Mouse (Mus musculus) intestine, embryonic 15.5 days (tissue): Measurements from ENCODE around the gene Ldha. TPM values are rescaled to one million over a fixed set of nuclear protein-coding genes. Genes with fewer than 3 reads are reported as not detected.
"Not testable (repeated sequence)": the region's sequence is repeated elsewhere in the genome, so short reads cannot be mapped to it uniquely, and the experiment has no call there.

Source experiments
- ATAC-seq: fragments of 200-750 bp; cut with Nextera tagmentation; 2 replicates; pipeline ENCODE4 v1.8.0; 2017; ENCODE audit warnings: moderate TSS enrichment, moderate library complexity
- H3K27ac ChIP-seq: fragments of 300-500 bp; sonication (generic); 2 replicates; pipeline ENCODE4 v1.5.1; 2015; ENCODE audit warnings: mild to moderate bottlenecking, inconsistent platforms
- H3K27me3 ChIP-seq: fragments of 300-500 bp; sonication (generic); replicated peaks from 2 replicates; pipeline ENCODE4 v1.6.1; 2015; ENCODE audit warnings: inconsistent platforms
- H3K36me3 ChIP-seq: fragments of 300-500 bp; sonication (generic); 2 replicates; pipeline ENCODE4 v1.6.1; 2015; ENCODE audit warnings: inconsistent platforms
- H3K4me1 ChIP-seq: fragments of 300-500 bp; sonication (generic); replicated peaks from 2 replicates; pipeline ENCODE4 v1.6.1; 2015; ENCODE audit warnings: inconsistent platforms
- H3K4me2 ChIP-seq: fragments of 300-500 bp; sonication (generic); replicated peaks from 2 replicates; pipeline ENCODE4 v1.6.1; 2015; ENCODE audit warnings: mild to moderate bottlenecking, inconsistent platforms
- H3K4me3 ChIP-seq: fragments of 300-500 bp; sonication (generic); replicated peaks from 2 replicates; pipeline ENCODE4 v1.5.1; 2015; ENCODE audit warnings: inconsistent platforms
- H3K9ac ChIP-seq: fragments of 300-500 bp; sonication (generic); 2 replicates; pipeline ENCODE4 v1.6.1; 2015; ENCODE audit warnings: inconsistent platforms
- H3K9me3 ChIP-seq: fragments of 300-500 bp; sonication (generic); 2 replicates; pipeline ENCODE4 v1.6.1; 2016; ENCODE audit warnings: inconsistent platforms
- WGBS: fragments of 180-500 bp; shearing (Covaris S2); methylation state at CpG from one replicate; pipeline ENCODE4 v1.1.7; 2015; 5-methylcytosine and 5-hydroxymethylcytosine counted together
- polyA plus RNA-seq: library from polyadenylated mRNA; unstranded; fragments of >200 nt; fragmentation: Nextera tagmentation; extraction: Ambion mirVana; gene quantifications from 2 replicates; pipeline ENCODE4 v1.2.1, GENCODE M21; 2015

The Ldha gene
- polyA plus RNA-seq, 1 experiment from 2014 or later = 2,580 TPM

DNA sequence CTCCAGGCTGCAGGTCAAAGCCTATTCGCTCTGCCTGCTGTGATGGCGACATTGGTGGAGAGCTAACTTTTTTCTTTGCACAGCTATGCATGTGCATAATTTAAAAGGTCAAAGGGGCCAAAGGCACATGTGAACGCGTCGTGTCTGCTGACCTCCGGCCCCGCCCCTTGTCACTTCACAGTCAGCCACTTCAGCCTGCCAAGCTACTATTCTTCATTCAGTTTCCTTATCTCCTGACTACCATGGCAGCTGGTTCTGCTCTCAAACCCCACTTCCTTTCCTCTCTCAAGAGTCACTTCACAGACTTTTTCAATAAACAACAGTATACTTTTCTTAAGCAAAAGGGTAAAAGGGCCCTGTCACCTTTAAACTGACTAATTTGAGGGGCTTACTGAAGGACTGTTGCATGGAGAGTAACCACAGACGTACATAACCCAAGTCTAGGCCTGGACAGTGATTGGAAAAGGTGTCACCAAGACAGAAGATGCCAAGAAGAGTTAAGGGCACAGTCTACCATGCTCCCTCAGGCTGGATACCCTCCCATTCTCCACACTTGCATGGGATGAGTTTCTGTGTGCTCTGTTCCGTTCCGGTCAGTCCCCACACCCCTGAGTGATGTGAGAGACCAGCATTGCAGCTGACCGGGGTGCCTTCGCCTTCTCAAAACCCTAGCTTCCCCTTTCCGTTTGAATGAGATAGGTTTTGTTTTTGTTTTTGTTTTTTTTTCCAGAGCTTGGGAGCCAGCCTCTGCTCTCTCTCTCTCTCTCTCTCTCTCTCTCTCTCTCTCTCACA, 10.3 kb upstream of the Ldha start:
- no peaks in the 10 kb centered on the region for H3K36me3 ChIP-seq
- H3K9ac ChIP-seq = no peak overlapping the region
- H3K4me3 ChIP-seq = no peak overlapping the region
- WGBS = 56% methylated on average over 13 of the region's 13 CpGs
- H3K4me1 ChIP-seq = peaks cover 8% of the 10 kb centered on the region; the same call in 1 of the 2 replicates
- H3K27ac ChIP-seq = peak overlapping the region; percentile 62; the same call in 1 of the 2 replicates
- no peaks in the 10 kb centered on the region for H3K27me3 ChIP-seq
- no peaks in the 10 kb centered on the region for H3K9me3 ChIP-seq
- no peak overlapping the region for H3K4me2 ChIP-seq
- peak; percentile 18; the same call in 1 of the 2 replicates for ATAC-seq

DNA sequence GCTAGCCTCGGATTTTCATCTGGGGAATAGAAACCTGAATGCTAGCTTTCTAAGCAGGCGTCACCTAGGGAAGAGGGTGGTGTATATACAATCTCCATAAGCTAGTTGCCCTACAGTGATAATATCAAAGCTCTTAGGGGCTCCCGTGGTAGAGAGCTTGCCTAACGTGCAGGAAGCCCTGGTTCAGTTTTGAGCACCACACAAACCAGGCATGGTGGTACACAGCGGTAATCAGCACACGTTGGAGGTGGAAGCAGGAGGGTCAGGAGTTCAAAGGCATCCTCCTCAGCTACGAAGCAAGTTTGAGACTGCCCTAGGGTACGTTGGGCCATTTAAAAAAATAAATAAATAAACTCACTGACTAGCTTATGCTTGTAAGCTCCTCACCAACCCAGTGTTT, 9.6 kb upstream of the Ldha start:
- no peaks in the 10 kb centered on the region for H3K9me3 ChIP-seq
- no peak overlapping the region for H3K9ac ChIP-seq
- H3K4me1 ChIP-seq = peaks cover 8% of the 10 kb centered on the region; the same call in 1 of the 2 replicates
- no peaks in the 10 kb centered on the region for H3K36me3 ChIP-seq
- no peaks in the 10 kb centered on the region for H3K27me3 ChIP-seq
- no peak for ATAC-seq
- WGBS = 75% methylated on average over 8 of the region's 8 CpGs
- no peak overlapping the region for H3K4me3 ChIP-seq
- no peak overlapping the region for H3K4me2 ChIP-seq
- no peak overlapping the region for H3K27ac ChIP-seq

DNA sequence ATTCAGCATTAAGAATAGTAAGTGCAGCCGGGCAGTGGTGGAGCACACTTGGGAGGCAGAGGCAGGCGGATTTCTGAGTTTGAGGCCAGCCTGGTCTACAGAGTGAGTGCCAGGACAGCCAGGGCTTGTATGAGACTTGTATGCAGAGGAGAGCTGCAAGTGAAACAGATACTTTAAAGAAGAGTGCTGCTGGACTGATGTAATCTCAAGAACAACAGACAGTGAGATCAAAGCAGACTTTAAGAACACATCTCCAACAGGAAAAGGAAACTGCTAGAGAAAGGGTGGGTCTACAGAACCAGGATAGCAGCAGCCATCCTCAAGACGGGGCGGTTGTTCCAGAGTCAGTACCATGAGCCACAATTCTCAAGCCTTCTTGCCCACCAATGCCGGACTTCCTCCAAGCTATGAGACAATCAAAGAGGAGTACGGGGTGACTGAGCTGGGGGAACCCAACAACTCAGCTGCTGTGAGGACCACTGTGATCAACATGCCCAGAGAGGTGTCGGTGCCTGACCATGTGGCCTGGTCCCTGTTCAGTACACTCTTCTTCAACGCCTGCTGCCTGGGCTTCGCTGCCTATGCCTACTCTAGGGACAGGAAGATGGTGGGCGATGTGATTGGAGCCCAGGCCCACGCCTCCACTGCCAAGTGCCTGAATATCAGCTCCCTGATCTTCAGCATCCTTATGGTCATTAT, 9.0 kb upstream of the Ldha start:
- H3K4me2 ChIP-seq, H3K4me1 ChIP-seq, H3K4me3 ChIP-seq, H3K9ac ChIP-seq, H3K9me3 ChIP-seq, H3K27me3 ChIP-seq, ATAC-seq, H3K27ac ChIP-seq, H3K36me3 ChIP-seq: not testable (repeated sequence)
- 94% methylated on average over 11 of the region's 11 CpGs for WGBS

DNA sequence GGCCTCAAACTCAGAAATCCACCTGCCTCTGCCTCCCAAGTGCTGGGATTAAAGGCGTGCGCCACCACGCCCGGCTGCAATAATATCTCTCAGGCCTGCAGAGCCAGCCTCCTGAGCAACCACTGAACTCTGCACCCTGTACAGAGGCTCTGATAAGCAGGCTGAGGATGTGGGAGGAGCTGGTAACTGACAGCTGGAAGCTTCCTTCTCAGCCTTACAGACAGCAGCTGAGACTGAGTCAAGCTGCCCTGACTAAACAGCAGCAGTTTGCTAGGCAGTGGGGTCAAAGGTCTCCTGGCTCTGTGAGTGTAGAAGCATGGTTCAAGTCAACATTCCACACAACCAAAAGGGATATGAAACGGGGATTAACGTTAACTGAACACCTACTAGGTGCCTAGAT, 8.0 kb upstream of the Ldha start:
- no peaks in the 10 kb centered on the region for H3K9me3 ChIP-seq
- no peak overlapping the region for H3K4me3 ChIP-seq
- ATAC-seq = peak; percentile 96
- peak overlapping the region; percentile 81 for H3K27ac ChIP-seq
- no peaks in the 10 kb centered on the region for H3K27me3 ChIP-seq
- peaks cover 14% of the 10 kb centered on the region for H3K4me1 ChIP-seq
- no peak overlapping the region for H3K9ac ChIP-seq
- no peaks in the 10 kb centered on the region for H3K36me3 ChIP-seq
- H3K4me2 ChIP-seq = no peak overlapping the region
- WGBS = 40% methylated on average over 6 of the region's 6 CpGs

DNA sequence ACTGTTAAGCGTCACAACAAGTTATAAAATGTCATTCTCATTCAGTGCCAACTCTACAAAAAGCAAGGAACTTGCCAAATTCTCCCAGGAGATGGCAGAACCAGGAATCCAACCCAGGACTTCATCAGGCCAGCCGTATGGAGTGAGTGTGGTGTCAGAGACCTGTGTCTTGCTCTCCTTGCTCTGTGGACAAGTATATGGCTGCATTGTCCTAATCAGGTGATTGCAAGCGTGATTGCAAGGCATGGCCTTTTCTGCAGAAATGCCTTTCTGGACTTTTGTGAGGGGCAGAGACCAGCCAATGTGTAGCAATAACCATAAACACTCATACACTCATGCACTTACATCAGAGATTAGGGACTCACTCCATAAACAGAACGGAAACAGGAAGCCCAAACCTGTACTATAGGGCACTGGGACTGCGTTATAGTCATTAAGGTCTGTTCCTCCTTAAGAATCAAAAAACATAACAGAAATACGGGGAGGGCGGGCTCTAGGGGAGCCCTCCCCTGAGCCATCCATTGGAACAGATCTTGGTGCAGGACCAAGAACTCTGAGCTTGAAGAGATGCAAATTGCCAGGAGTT, 7.5 kb upstream of the Ldha start:
- WGBS = 66% methylated on average over 7 of the region's 7 CpGs
- peaks cover 19% of the 10 kb centered on the region for H3K4me1 ChIP-seq
- no peaks in the 10 kb centered on the region for H3K9me3 ChIP-seq
- no peaks in the 10 kb centered on the region for H3K36me3 ChIP-seq
- H3K27ac ChIP-seq = peak overlapping the region; percentile 81
- no peak overlapping the region for H3K4me3 ChIP-seq
- no peak overlapping the region for H3K4me2 ChIP-seq
- no peak overlapping the region for H3K9ac ChIP-seq
- peak; percentile 55 for ATAC-seq
- H3K27me3 ChIP-seq = no peaks in the 10 kb centered on the region

DNA sequence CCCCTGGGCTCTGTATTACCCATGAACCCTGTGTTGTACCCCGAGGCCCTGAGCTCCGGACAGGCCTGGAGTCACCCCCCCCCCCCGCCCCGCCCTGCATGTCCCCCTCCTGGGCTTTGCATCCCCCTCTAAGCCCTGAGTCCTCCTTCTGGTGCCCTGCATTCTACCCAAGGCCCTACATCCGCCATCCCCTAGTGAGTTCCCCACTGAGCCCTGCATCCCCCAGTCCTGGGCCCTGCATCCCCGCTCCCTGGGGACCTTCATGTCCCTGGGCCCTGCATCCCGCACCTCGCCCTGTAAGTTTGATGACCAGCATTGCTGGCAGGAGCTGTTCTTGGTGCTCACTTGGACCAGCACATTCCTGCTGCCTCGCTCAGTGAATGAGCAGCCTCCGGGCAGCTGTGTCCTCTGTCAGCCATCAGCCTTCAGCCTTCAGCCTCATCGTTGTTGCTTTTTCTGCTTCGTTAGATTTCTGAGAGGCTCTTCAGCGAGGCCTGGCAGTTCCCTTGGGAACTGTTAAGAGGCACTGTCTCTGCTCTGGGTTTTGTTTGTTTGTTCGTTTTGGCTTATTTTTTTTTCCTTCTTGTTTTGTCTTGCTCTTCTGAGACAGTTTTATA, 6.2 kb upstream of the Ldha start:
- H3K9me3 ChIP-seq = no peaks in the 10 kb centered on the region
- WGBS = 59% methylated on average over 14 of the region's 14 CpGs
- no peak overlapping the region for H3K27ac ChIP-seq
- no peak overlapping the region for H3K9ac ChIP-seq
- no peak for ATAC-seq
- peaks cover 28% of the 10 kb centered on the region for H3K4me1 ChIP-seq
- H3K4me2 ChIP-seq = no peak overlapping the region
- H3K27me3 ChIP-seq = no peaks in the 10 kb centered on the region
- H3K4me3 ChIP-seq = no peak overlapping the region
- H3K36me3 ChIP-seq = no peaks in the 10 kb centered on the region

DNA sequence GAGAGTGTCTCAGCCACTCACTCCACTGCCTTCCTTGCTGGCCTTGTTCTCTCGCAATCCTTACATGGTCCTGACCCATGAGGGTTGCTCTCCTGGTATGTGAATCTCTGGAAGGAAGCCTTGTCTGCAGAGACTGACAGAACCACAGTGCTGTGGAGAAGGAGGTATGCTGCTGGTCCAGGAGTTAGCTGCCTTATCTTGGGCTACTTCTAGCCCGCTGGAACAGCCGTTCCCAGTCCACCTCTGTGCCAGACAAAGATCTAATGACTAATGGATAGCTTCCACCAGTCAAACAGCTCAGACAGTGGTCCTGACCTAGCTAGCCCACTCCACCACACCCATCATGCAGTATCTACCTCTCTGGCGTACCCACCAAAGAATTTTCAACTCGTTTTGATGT, 4.9 kb upstream of the Ldha start:
- ATAC-seq = no peak
- no peak overlapping the region for H3K4me3 ChIP-seq
- WGBS = 76% methylated on average over 5 of the region's 5 CpGs
- H3K4me2 ChIP-seq = no peak overlapping the region
- no peaks in the 10 kb centered on the region for H3K27me3 ChIP-seq
- H3K9ac ChIP-seq = no peak overlapping the region
- H3K27ac ChIP-seq = no peak overlapping the region
- H3K9me3 ChIP-seq = no peaks in the 10 kb centered on the region
- H3K4me1 ChIP-seq = peaks cover 30% of the 10 kb centered on the region
- H3K36me3 ChIP-seq = no peaks in the 10 kb centered on the region

DNA sequence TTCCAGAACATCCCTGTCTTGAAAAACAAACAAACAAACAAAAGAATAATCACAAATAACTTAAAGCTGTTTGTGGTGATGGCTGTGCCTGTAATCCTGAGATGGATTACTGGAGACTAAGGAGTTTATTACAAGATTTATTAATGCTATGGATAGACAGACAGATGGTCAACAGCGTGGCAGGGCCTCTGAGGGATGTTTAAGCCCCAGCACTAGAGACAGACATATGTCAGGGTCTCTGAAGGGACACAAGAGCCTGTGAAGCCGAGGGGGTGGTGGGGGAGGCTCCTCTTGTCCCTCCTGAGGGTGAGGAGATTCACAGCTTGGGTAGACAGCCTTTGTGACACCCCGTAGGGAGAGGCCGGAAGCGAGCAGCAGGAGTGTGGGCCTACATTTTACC, 4.2 kb upstream of the Ldha start:
- H3K4me1 ChIP-seq = peaks cover 36% of the 10 kb centered on the region
- no peak overlapping the region for H3K27ac ChIP-seq
- H3K4me2 ChIP-seq = no peak overlapping the region
- no peaks in the 10 kb centered on the region for H3K9me3 ChIP-seq
- no peak overlapping the region for H3K4me3 ChIP-seq
- ATAC-seq = no peak
- 59% methylated on average over 5 of the region's 5 CpGs for WGBS
- no peaks in the 10 kb centered on the region for H3K27me3 ChIP-seq
- H3K9ac ChIP-seq = no peak overlapping the region
- H3K36me3 ChIP-seq = no peaks in the 10 kb centered on the region

DNA sequence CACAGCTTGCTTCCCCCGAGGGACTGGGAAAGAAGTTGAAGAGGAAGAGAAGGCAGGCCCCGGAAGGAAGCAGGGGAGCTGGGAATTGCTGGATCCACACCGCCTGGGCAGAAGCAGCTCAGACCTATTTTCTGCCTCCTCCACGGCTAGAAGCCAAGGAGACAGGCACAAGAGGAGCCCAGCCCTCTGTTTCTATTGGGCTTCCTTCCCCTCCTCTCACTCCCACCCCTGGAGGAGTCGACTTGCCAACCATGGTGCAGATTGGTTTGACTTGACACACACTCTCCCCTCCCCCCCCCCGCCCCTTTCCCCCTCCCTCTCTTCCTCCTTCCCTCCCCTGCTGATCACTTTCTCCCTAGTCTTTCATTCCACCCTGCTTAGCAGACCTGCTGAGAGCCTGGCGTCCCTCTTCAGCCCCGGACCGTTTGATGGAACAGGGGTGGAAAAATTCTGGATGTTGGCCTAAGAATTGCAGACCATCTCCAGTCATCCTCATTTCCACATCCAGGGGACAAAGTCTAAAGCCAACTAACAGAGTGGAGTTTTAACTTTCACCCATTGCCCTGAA, 3.1 kb upstream of the Ldha start:
- no peaks in the 10 kb centered on the region for H3K27me3 ChIP-seq
- H3K4me2 ChIP-seq = peak overlapping the region; percentile 45
- no peak overlapping the region for H3K4me3 ChIP-seq
- no peak for ATAC-seq
- 8% methylated on average over 9 of the region's 9 CpGs for WGBS
- H3K27ac ChIP-seq = peak overlapping the region; percentile 88
- H3K9me3 ChIP-seq = no peaks in the 10 kb centered on the region
- H3K9ac ChIP-seq = no peak overlapping the region
- H3K36me3 ChIP-seq = no peaks in the 10 kb centered on the region
- peaks cover 36% of the 10 kb centered on the region for H3K4me1 ChIP-seq

DNA sequence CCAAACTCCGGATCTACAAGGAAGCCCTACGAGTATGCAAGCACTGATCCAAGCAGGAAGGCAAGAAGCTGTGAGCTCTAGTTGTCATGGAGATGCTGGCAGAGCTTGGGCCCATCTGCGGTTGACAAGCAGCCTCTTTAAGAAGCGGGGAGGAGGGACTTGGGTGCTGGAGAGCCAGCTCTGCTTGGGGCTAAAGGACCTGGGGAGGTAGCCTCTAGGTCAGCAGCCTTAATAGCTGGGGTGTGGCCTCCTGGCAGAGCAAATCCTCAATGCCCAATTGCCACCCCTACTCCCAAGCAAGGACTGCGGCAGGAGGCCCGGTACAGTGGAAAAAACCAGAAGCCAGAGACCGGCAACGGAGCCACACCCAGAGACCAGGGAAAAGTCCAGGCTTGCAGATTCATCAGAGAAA, 2.4 kb upstream of the Ldha start:
- H3K4me3 ChIP-seq = no peak overlapping the region
- H3K27me3 ChIP-seq = no peaks in the 10 kb centered on the region
- H3K9me3 ChIP-seq = no peaks in the 10 kb centered on the region
- H3K4me2 ChIP-seq = peak overlapping the region; percentile 45
- peaks cover 36% of the 10 kb centered on the region for H3K4me1 ChIP-seq
- 5% methylated on average over 8 of the region's 8 CpGs for WGBS
- no peaks in the 10 kb centered on the region for H3K36me3 ChIP-seq
- peak; percentile 69 for ATAC-seq
- no peak overlapping the region; the same call in 1 of the 2 replicates for H3K9ac ChIP-seq
- peak overlapping the region; percentile 88 for H3K27ac ChIP-seq

DNA sequence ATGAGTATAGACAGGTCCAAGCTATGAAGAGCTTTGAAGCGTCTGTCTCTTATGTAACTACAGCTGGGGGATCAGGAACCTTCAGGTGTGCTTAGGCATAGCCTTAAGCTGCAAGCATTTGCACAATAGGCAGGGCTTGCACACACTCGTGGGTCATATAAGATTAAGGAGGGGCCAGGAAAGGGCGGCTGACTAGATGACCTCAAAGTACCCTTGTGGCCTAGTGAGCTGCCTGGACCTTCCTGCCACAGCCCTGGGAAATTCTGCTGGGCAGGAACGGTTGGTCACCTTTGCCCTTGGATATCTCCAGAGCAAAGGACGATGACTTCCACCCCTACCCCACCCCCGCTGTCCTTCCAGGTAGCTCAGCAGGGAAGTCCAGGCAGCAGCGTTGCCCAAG, 1.8 kb upstream of the Ldha start:
- Histone ChIP-seq H3K27ac (peak overlapping the region; percentile 88), H3K4me1 (peaks cover 36% of the 10 kb centered on the region), H3K36me3 (no peaks in the 10 kb centered on the region), H3K4me2 (peak overlapping the region; percentile 45), H3K4me3 (no peak overlapping the region), H3K27me3 (no peaks in the 10 kb centered on the region), H3K9ac (no peak overlapping the region), H3K9me3 (no peaks in the 10 kb centered on the region)
- peak; percentile 67 for ATAC-seq
- 29% methylated on average over 7 of the region's 7 CpGs for WGBS

DNA sequence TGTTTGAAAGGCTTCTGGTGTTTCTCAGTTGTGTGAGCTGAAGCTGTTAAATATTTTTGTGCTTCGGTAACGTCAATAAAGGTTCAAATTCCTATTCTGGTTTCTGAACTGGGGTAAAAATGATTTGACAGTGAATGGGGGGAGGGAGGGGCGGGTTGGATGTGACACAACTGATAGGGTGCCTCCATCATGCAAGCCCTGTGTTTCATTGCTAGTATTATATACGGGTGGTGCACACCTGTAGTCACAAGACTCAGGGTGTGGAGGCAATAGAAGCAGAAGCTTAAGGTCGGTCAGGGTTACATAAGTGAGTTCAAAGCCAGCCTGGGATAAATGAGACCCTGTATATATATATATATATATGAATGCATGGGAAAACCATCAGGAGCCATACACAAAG, 1.4 kb upstream of the Ldha start:
- ATAC-seq = peak; percentile 42
- Histone ChIP-seq H3K4me2 (peak overlapping the region; percentile 45; the same call in 1 of the 2 replicates), H3K9me3 (no peaks in the 10 kb centered on the region), H3K4me3 (no peak overlapping the region), H3K4me1 (peaks cover 39% of the 10 kb centered on the region), H3K36me3 (no peaks in the 10 kb centered on the region), H3K27ac (peak overlapping the region; percentile 88), H3K9ac (no peak overlapping the region), H3K27me3 (no peaks in the 10 kb centered on the region)
- 59% methylated on average over 5 of the region's 5 CpGs for WGBS
